Mouse (Mus musculus): Measurements from ENCODE around the gene Atg101. TPM values are rescaled to one million over a fixed set of nuclear protein-coding genes. Genes with fewer than 3 reads are reported as not detected.

Gene Atg101
- polyA plus RNA-seq, 1 experiment, result 37.6 TPM

DNA sequence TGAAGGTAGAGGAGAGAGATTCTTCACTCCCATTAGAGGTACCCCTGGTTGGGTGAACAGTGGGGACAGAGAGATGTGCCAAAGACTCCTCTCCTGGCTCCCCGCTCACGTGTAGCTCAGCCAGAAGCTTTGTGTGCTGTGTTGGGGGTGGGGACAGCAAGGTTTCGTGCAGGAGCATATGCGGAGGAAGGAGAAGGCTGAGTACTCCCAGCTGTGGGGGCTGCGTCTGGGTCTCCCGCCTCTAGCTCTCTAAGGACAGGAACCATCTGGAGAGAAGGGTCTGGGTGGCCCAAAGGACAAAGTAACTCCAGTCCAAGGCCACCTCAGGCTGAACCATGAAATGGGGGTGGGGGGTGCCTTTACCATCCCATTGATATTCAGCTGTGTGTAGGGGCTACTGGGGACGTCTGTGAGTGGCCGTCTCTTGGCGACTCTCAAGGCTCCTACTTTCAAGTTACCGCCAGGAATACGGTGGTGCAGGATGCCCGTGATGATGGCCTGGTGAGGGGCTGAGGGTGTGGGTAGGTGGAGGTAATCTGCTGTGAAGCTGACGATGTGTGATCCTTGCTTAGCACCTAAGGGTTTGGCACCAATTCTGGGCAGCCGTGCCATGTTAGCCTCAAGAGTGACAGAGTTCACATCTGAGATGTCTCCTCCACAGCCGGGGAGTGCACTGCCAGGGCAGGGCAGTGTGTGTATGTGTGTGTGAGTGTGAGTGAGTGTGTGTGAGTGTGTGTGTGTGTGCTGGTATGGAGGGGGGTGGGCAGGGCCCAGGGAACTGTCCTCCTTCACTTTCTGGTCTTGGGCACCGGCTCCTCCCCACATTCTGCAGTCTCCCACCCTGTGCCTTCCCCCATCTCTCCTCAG is 10.2 kb downstream of the Atg101 start:
- no peak for TF ChIP-seq EP300 (IDR thresholded peaks at IDR 0.05; ENCODE audit: insufficient read depth, low read depth, low read length)
- no peaks in the 10 kb centered on the region for H3K9me3 ChIP-seq (replicated peaks; ENCODE audit: control insufficient read depth, insufficient read depth, low read length, poor library complexity, severe bottlenecking)
- no peak overlapping the region for H3K27ac ChIP-seq (ENCODE audit: insufficient read depth, low read length)
- no peak overlapping the region for H3K4me3 ChIP-seq (ENCODE audit: low read depth, low read length)
- H3K9ac ChIP-seq (ENCODE audit: low read depth, poor library complexity, severe bottlenecking), result no peak overlapping the region
- no peaks in the 10 kb centered on the region for H3K27me3 ChIP-seq (ENCODE audit: control insufficient read depth, insufficient read depth, low read length, poor library complexity, severe bottlenecking)
- no peaks in the 10 kb centered on the region for H3K4me1 ChIP-seq (ENCODE audit: control insufficient read depth, insufficient read depth, low read length)
- H3K36me3 ChIP-seq (ENCODE audit: control insufficient read depth, insufficient read depth, low read length, poor library complexity, severe bottlenecking), result peaks cover 8% of the 10 kb centered on the region; the same call in 1 of the 2 replicates

DNA sequence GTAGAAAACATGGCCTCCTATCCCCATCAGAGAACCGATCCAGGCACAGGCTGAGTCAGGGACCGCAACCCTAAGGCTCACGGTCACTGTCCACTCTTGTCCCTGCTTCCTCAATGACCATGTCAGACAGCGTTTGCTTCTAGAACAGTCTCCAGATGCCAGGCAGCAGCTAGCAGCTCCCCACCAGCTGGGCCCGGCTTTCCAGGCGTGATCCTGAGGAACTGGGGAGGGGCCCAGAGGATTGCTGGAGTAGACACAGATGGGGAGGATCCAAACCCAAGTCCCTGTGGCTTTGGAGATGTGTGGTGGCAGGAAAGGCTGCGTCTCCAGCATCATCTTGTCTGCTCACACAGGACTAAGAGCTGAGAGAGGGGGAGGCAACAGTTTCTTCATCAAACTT is 11.0 kb downstream of the Atg101 start:
- H3K36me3 ChIP-seq (ENCODE audit: control insufficient read depth, insufficient read depth, low read length, poor library complexity, severe bottlenecking), result peaks cover 8% of the 10 kb centered on the region; the same call in 1 of the 2 replicates
- no peak overlapping the region for H3K27ac ChIP-seq (ENCODE audit: insufficient read depth, low read length)
- H3K27me3 ChIP-seq (ENCODE audit: control insufficient read depth, insufficient read depth, low read length, poor library complexity, severe bottlenecking), result no peaks in the 10 kb centered on the region
- H3K9me3 ChIP-seq (replicated peaks; ENCODE audit: control insufficient read depth, insufficient read depth, low read length, poor library complexity, severe bottlenecking), result no peaks in the 10 kb centered on the region
- TF ChIP-seq POLR2A (IDR thresholded peaks at IDR 0.05; ENCODE audit: insufficient read depth, low read length) (no peak), EP300 (IDR thresholded peaks at IDR 0.05; ENCODE audit: insufficient read depth, low read depth, low read length) (no peak), CTCF (IDR thresholded peaks at IDR 0.05; ENCODE audit: low read depth, low read length) (no peak)
- no peak overlapping the region for H3K4me3 ChIP-seq (ENCODE audit: low read depth, low read length)
- H3K9ac ChIP-seq (ENCODE audit: low read depth, poor library complexity, severe bottlenecking), result no peak overlapping the region
- no peaks in the 10 kb centered on the region for H3K4me1 ChIP-seq (ENCODE audit: control insufficient read depth, insufficient read depth, low read length)

DNA sequence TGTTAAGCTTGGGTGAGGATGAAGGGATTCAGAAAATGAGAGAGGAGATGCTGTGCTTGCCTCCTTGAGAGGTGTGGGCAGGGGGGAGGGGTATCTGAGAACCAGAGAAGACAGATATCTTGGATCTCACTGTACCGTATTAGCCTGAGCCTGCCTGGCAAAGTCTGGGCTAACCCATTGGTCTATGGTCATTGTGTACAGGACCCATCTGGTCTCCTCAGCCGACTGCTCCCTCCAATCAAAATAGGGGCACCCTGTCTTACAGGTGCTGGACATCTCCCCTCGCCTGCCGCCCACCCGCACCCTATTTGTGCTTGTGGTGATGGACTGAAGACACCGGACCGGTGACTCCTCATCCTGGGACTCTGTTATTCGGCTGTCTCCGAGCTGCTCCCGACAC is 11.5 kb downstream of the Atg101 start:
- no peak overlapping the region for H3K27ac ChIP-seq (ENCODE audit: insufficient read depth, low read length)
- H3K4me1 ChIP-seq (ENCODE audit: control insufficient read depth, insufficient read depth, low read length), result no peaks in the 10 kb centered on the region
- H3K9me3 ChIP-seq (replicated peaks; ENCODE audit: control insufficient read depth, insufficient read depth, low read length, poor library complexity, severe bottlenecking), result no peaks in the 10 kb centered on the region
- H3K9ac ChIP-seq (ENCODE audit: low read depth, poor library complexity, severe bottlenecking), result no peak overlapping the region
- H3K4me3 ChIP-seq (ENCODE audit: low read depth, low read length), result no peak overlapping the region
- TF ChIP-seq POLR2A (IDR thresholded peaks at IDR 0.05; ENCODE audit: insufficient read depth, low read length) (no peak), CTCF (IDR thresholded peaks at IDR 0.05; ENCODE audit: low read depth, low read length) (no peak), EP300 (IDR thresholded peaks at IDR 0.05; ENCODE audit: insufficient read depth, low read depth, low read length) (no peak)
- peaks cover 5% of the 10 kb centered on the region; the same call in 1 of the 2 replicates for H3K36me3 ChIP-seq (ENCODE audit: control insufficient read depth, insufficient read depth, low read length, poor library complexity, severe bottlenecking)
- H3K27me3 ChIP-seq (ENCODE audit: control insufficient read depth, insufficient read depth, low read length, poor library complexity, severe bottlenecking), result no peaks in the 10 kb centered on the region

DNA sequence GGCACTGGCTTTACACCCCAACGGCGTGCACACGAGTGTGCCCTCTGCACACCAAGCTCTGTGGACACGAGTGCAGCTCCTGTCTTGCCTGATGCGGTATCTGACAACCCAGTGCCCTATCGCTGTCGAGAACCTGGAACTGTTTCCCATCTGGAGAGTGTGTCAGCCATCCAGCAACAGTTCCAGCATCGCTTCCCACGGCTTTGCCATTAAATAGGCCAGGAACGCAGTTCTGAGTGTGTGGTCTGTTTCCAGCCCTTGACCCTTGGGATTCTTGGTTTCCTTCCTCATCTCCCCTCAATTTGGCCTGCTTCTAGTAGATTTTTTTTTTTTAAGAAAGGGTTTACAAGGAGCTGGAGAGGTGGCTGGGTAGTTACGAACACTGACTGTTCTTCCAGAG is 12.0 kb downstream of the Atg101 start:
- Histone ChIP-seq H3K4me1 (ENCODE audit: control insufficient read depth, insufficient read depth, low read length) (no peaks in the 10 kb centered on the region), H3K9ac (ENCODE audit: low read depth, poor library complexity, severe bottlenecking) (no peak overlapping the region), H3K27ac (ENCODE audit: insufficient read depth, low read length) (no peak overlapping the region), H3K36me3 (ENCODE audit: control insufficient read depth, insufficient read depth, low read length, poor library complexity, severe bottlenecking) (0 out of 2 replicates have a peak, but pooled peaks cover under 1% of the 10 kb centered on the region), H3K4me3 (ENCODE audit: low read depth, low read length) (no peak overlapping the region), H3K9me3 (replicated peaks; ENCODE audit: control insufficient read depth, insufficient read depth, low read length, poor library complexity, severe bottlenecking) (no peaks in the 10 kb centered on the region), H3K27me3 (ENCODE audit: control insufficient read depth, insufficient read depth, low read length, poor library complexity, severe bottlenecking) (no peaks in the 10 kb centered on the region)
- TF ChIP-seq POLR2A (IDR thresholded peaks at IDR 0.05; ENCODE audit: insufficient read depth, low read length), result no peak
- TF ChIP-seq CTCF (IDR thresholded peaks at IDR 0.05; ENCODE audit: low read depth, low read length), result no peak
- no peak for TF ChIP-seq EP300 (IDR thresholded peaks at IDR 0.05; ENCODE audit: insufficient read depth, low read depth, low read length)

DNA sequence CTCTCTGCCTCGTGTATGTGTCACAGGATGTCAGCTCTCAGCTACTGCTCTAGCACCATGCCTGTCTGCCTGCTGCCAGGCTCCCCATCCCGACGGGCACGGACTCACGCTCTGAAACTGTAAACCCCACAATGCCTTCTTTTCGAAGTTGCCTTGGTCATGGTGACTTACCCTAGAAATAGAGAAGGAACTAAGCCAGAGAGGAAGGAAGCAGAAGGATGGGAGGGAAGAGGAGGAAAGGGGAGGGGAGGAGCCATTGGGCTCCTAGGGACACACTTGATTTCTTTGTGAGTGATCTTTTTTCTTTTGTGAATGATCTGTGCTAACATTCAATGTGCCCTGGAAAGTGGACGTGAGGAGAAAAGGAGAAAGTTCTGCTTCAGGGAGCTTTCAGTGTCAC is 13.9 kb downstream of the Atg101 start:
- TF ChIP-seq CTCF (IDR thresholded peaks at IDR 0.05; ENCODE audit: low read depth, low read length) (no peak), POLR2A (IDR thresholded peaks at IDR 0.05; ENCODE audit: insufficient read depth, low read length) (no peak), EP300 (IDR thresholded peaks at IDR 0.05; ENCODE audit: insufficient read depth, low read depth, low read length) (no peak)
- no peaks in the 10 kb centered on the region for H3K27me3 ChIP-seq (ENCODE audit: control insufficient read depth, insufficient read depth, low read length, poor library complexity, severe bottlenecking)
- H3K9me3 ChIP-seq (replicated peaks; ENCODE audit: control insufficient read depth, insufficient read depth, low read length, poor library complexity, severe bottlenecking), result no peaks in the 10 kb centered on the region
- no peak overlapping the region for H3K9ac ChIP-seq (ENCODE audit: low read depth, poor library complexity, severe bottlenecking)
- H3K4me3 ChIP-seq (ENCODE audit: low read depth, low read length), result no peak overlapping the region
- no peaks in the 10 kb centered on the region for H3K36me3 ChIP-seq (ENCODE audit: control insufficient read depth, insufficient read depth, low read length, poor library complexity, severe bottlenecking)
- H3K4me1 ChIP-seq (ENCODE audit: control insufficient read depth, insufficient read depth, low read length), result no peaks in the 10 kb centered on the region
- no peak overlapping the region for H3K27ac ChIP-seq (ENCODE audit: insufficient read depth, low read length)

DNA sequence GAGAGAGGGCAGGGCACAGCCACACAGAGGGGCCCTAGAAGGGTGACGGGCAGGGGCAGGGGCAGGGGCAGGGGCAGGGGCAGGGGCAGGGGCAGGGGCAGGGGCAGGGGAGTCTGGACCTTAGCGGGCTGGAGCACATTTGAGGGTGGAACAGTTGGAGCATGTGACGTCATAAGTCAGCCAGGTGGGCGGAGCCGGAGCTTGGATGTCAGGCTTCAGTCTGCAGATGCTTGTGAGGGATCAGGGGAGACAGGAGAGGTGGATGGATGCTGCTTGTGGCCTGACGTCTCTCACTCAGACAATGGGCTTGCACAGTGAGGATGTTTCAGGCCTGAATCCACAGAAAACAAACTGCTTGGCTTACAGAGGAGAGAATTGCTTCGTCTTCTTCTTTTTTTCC is 14.5 kb downstream of the Atg101 start:
- no peak overlapping the region for H3K9ac ChIP-seq (ENCODE audit: low read depth, poor library complexity, severe bottlenecking)
- H3K36me3 ChIP-seq (ENCODE audit: control insufficient read depth, insufficient read depth, low read length, poor library complexity, severe bottlenecking), result no peaks in the 10 kb centered on the region
- H3K4me1 ChIP-seq (ENCODE audit: control insufficient read depth, insufficient read depth, low read length), result no peaks in the 10 kb centered on the region
- no peak overlapping the region for H3K4me3 ChIP-seq (ENCODE audit: low read depth, low read length)
- no peak overlapping the region for H3K27ac ChIP-seq (ENCODE audit: insufficient read depth, low read length)
- H3K9me3 ChIP-seq (replicated peaks; ENCODE audit: control insufficient read depth, insufficient read depth, low read length, poor library complexity, severe bottlenecking), result no peaks in the 10 kb centered on the region
- H3K27me3 ChIP-seq (ENCODE audit: control insufficient read depth, insufficient read depth, low read length, poor library complexity, severe bottlenecking), result no peaks in the 10 kb centered on the region
- TF ChIP-seq CTCF (IDR thresholded peaks at IDR 0.05; ENCODE audit: low read depth, low read length) (no peak), EP300 (IDR thresholded peaks at IDR 0.05; ENCODE audit: insufficient read depth, low read depth, low read length) (no peak), POLR2A (IDR thresholded peaks at IDR 0.05; ENCODE audit: insufficient read depth, low read length) (no peak)

All from ES-Bruce4 (cell line).